Mouse (Mus musculus) intestine, embryonic 16.5 days (tissue): ENCODE data around the gene Adamts15. TPM values are rescaled to one million over a fixed set of nuclear protein-coding genes. Genes with fewer than 3 reads are reported as not detected.

Experiments used
- ATAC-seq: fragments of 200-750 bp; cut with Nextera tagmentation; 2 replicates; pipeline ENCODE4 v1.8.0; 2017; ENCODE audit warnings: moderate TSS enrichment, moderate library complexity
- H3K27ac ChIP-seq: fragments of 300-500 bp; sonication (generic); 2 replicates; pipeline ENCODE4 v1.5.1; 2014; ENCODE audit warnings: mild to moderate bottlenecking, low read length
- H3K27me3 ChIP-seq: fragments of 300-500 bp; sonication (generic); replicated peaks from 2 replicates; pipeline ENCODE4 v1.6.1; 2014; ENCODE audit warnings: low read length, control low read depth, mixed read lengths; ENCODE audit not compliant: control insufficient read depth, insufficient read depth
- H3K36me3 ChIP-seq: fragments of 300-500 bp; sonication (generic); 2 replicates; pipeline ENCODE4 v1.6.1; 2014; ENCODE audit warnings: low read length, control low read depth; ENCODE audit not compliant: control insufficient read depth, insufficient read depth
- H3K4me1 ChIP-seq: fragments of 300-500 bp; sonication (generic); 2 replicates; pipeline ENCODE4 v1.6.1; 2014; ENCODE audit warnings: low read length, control low read depth, mixed read lengths; ENCODE audit not compliant: control insufficient read depth, insufficient read depth
- H3K4me2 ChIP-seq: fragments of 300-500 bp; sonication (generic); 2 replicates; pipeline ENCODE4 v1.6.1; 2014; ENCODE audit warnings: low read depth, low read length, control low read depth
- H3K4me3 ChIP-seq: fragments of 300-500 bp; sonication (generic); 2 replicates; pipeline ENCODE4 v1.5.1; 2014; ENCODE audit warnings: mild to moderate bottlenecking, low read length
- H3K9ac ChIP-seq: fragments of 300-500 bp; sonication (generic); 2 replicates; pipeline ENCODE4 v1.6.1; 2014; ENCODE audit warnings: low read depth, low read length
- H3K9me3 ChIP-seq: fragments of 300-500 bp; sonication (generic); 2 replicates; pipeline ENCODE4 v1.6.1; 2016; ENCODE audit warnings: low read length, control low read depth; ENCODE audit not compliant: control insufficient read depth
- WGBS: fragments of 180-500 bp; shearing (Covaris S2); extraction: QIAGEN DNeasy Blood & Tissue Kit; methylation state at CpG from one replicate; pipeline ENCODE4 v1.1.7; 2014; 5-methylcytosine and 5-hydroxymethylcytosine counted together
- polyA plus RNA-seq: library from polyadenylated mRNA; unstranded; fragments of >200 nt; fragmentation: Nextera tagmentation; extraction: Ambion mirVana; gene quantifications from 2 replicates; pipeline ENCODE4 v1.2.1, GENCODE M21; 2015

The Adamts15 gene
- polyA plus RNA-seq, 1 experiment from 2014 or later: 3.8 TPM

DNA sequence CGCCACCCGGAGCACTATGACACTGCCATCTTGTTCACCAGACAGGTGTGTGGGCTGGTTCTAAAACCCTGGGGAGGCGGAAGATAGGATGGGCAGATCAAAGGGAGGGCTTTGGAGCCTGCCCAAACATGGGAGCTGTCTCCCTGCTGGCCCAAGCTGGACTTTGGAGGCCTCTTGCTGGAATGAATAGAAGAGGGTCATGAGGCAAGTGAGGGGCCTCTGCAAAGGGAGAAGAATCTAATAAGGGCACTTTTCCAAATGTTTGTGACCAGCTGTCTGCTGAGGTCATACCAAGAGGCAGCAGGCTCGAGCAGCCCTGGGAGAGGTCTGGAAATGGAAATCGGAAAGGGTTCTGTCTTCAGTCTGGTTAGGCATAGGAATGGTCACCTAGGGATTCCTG lies 29.2 kb upstream of the Adamts15 start:
- Histone ChIP-seq H3K9ac (no peak overlapping the region), H3K36me3 (no peaks in the 10 kb centered on the region), H3K4me2 (no peak overlapping the region), H3K4me1 (peaks cover 17% of the 10 kb centered on the region; the same call in 1 of the 2 replicates), H3K27me3 (0 out of 2 replicates have a peak, but pooled peaks cover 2% of the 10 kb centered on the region), H3K27ac (no peak overlapping the region), H3K9me3 (no peaks in the 10 kb centered on the region), H3K4me3 (no peak overlapping the region)
- 71% methylated on average over 5 of the region's 5 CpGs for WGBS
- ATAC-seq: peak; percentile 40; the same call in 1 of the 2 replicates

DNA sequence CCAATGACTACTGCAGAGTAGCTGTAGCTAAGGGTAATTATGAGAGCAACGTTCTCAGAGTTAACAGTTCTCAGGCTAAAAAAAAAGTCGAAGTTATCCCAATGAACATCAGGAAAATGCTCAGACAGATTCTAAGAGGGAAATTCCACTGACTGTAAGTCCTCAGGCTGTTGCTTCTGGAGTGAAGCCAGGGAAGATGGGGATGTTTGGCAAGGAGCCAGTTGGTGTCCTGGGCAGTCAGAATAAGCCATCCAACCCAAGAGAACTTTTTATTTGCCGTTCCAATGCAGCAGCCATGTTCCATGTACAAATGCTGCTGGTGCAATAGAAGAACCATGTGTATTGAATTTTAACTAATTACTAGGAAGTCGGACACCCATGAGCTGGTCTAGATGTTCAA lies 28.3 kb upstream of the Adamts15 start:
- ATAC-seq: no peak
- H3K36me3 ChIP-seq: no peaks in the 10 kb centered on the region

GRCm38 (mm10) chr9:30949971-30950370 lies 27.7 kb upstream of the Adamts15 start:
- Histone ChIP-seq H3K9ac (no peak overlapping the region), H3K4me1 (peaks cover 17% of the 10 kb centered on the region; the same call in 1 of the 2 replicates), H3K36me3 (no peaks in the 10 kb centered on the region), H3K9me3 (no peaks in the 10 kb centered on the region), H3K4me3 (no peak overlapping the region), H3K4me2 (no peak overlapping the region), H3K27me3 (peaks cover 7% of the 10 kb centered on the region; the same call in 1 of the 2 replicates), H3K27ac (peak overlapping the region; percentile 44; the same call in 1 of the 2 replicates)
- no peak for ATAC-seq
- WGBS: 69% methylated on average over 4 of the region's 4 CpGs

More for the DNA sequence above, 28.3 kb upstream of the Adamts15 start:
- peaks cover 17% of the 10 kb centered on the region; the same call in 1 of the 2 replicates for H3K4me1 ChIP-seq
- 0 out of 2 replicates have a peak, but pooled peaks cover 2% of the 10 kb centered on the region for H3K27me3 ChIP-seq
- WGBS: 54% methylated on average over 4 of the region's 4 CpGs
- H3K9ac ChIP-seq: no peak overlapping the region
- H3K4me2 ChIP-seq: no peak overlapping the region
- H3K4me3 ChIP-seq: no peak overlapping the region
- H3K9me3 ChIP-seq: no peaks in the 10 kb centered on the region
- peak overlapping the region; percentile 44; the same call in 1 of the 2 replicates for H3K27ac ChIP-seq

DNA sequence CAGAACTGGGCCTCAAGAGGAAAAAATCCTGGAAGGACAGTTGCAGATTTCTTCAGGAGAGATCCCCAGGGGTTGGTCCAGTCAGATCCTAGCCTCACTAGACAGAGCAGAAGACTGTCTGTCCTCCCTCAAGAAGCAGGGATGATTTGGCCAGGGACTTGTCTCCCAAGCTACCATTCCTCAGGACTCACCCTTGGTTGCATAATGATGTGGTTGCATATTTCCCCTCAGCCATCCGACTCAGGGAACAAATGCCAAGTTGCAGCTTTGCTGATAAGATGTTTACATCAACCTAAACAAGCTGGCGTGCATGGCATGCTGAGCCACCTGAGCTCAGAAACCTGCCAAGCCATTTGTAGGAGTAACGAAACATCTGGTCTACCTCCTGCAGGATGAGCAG lies 27.2 kb upstream of the Adamts15 start:
- WGBS: 64% methylated on average over 3 of the region's 3 CpGs
- H3K9ac ChIP-seq: no peak overlapping the region
- no peak for ATAC-seq
- no peak overlapping the region for H3K27ac ChIP-seq
- no peak overlapping the region for H3K4me3 ChIP-seq
- no peaks in the 10 kb centered on the region for H3K9me3 ChIP-seq
- H3K4me2 ChIP-seq: no peak overlapping the region
- H3K4me1 ChIP-seq: peaks cover 17% of the 10 kb centered on the region; the same call in 1 of the 2 replicates
- no peaks in the 10 kb centered on the region for H3K36me3 ChIP-seq
- peaks cover 12% of the 10 kb centered on the region for H3K27me3 ChIP-seq

GRCm38 (mm10) chr9:30945276-30945675 lies 23.0 kb upstream of the Adamts15 start:
- Histone ChIP-seq H3K4me2 (0 out of 2 replicates have a peak overlapping the region, but pooled peaks have one; percentile 99), H3K9ac (no peak overlapping the region), H3K4me1 (peaks cover 14% of the 10 kb centered on the region), H3K9me3 (no peaks in the 10 kb centered on the region), H3K36me3 (no peaks in the 10 kb centered on the region), H3K27ac (no peak overlapping the region), H3K27me3 (peaks cover 50% of the 10 kb centered on the region), H3K4me3 (peak overlapping the region; percentile 62; the same call in 1 of the 2 replicates)
- 50% methylated on average over 1 of the region's 1 CpGs for WGBS
- no peak for ATAC-seq

DNA sequence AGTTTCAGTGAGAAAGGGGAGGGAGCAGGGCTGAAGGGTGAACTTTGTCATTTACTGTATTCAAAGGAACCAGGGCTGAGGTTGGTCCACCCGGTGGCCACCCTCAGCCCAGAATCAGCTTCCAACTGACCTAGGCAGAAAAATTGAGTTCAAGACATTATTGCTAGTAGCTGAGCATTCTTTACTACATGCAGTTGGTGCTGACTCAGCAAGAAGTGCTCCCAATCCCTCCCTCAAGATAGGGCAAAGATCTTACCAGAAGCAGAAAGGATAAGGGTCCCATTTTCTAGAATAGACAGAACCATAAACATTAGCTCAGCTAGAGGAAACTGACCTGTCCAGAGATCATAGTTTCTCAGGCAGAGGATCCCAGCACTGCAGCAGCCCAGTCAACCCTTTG lies 22.0 kb upstream of the Adamts15 start:
- Histone ChIP-seq H3K36me3 (no peaks in the 10 kb centered on the region), H3K4me1 (peaks cover 6% of the 10 kb centered on the region), H3K4me2 (peak overlapping the region; percentile 99), H3K9me3 (no peaks in the 10 kb centered on the region), H3K27ac (no peak overlapping the region), H3K9ac (peak overlapping the region; percentile 78), H3K27me3 (peaks cover 50% of the 10 kb centered on the region), H3K4me3 (peak overlapping the region; percentile 62)
- ATAC-seq: no peak
- WGBS: 37% methylated on average over 1 of the region's 1 CpGs

GRCm38 (mm10) chr9:30943341-30943740 lies 21.1 kb upstream of the Adamts15 start:
- peak overlapping the region; percentile 11; the same call in 1 of the 2 replicates for H3K27ac ChIP-seq

DNA sequence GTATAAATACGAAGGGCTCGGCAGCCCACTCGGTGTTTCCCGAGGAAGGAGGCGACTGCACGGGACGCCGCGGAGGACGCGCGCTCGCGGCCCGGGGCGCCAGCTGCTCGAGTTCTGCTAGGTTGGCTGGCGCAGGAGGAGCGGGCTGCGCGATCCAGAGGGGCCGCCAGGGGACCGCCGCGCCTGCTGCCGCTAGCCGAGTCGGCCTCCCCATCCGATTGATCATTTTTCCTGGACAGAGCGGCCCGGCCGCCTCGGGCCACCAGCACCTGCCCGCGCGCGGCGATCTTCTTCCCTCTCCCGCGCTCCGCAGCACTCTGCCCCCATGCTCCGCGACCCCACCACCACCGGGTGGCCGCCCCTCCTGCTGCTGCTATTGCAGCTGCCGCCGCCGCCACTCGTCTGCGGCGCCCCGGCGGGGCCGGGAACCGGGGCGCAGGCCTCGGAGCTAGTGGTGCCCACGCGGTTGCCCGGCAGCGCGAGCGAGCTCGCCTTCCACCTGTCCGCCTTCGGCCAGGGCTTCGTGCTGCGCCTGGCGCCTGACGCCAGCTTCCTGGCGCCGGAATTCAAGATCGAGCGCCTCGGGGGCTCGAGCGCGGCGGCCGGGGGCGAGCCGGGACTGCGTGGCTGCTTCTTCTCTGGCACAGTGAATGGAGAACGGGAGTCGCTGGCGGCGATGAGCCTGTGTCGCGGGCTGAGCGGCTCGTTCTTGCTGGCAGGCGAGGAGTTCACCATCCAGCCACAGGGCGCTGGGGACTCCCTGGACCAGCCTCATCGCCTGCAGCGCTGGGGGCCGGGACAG lies 20.5 kb upstream of the Adamts15 start, which contains the start of gene Adamts8:
Adamts8 (plus strand) TSS at position 51 of the 802 bp plus-strand sequence.
- H3K27me3 ChIP-seq: peaks cover 52% of the 10 kb centered on the region
- ATAC-seq: peak; percentile 75

More at GRCm38 (mm10) chr9:30943341-30943740, 21.1 kb upstream of the Adamts15 start:
- peak overlapping the region; percentile 62 for H3K4me3 ChIP-seq
- no peak for ATAC-seq
- peaks cover 6% of the 10 kb centered on the region for H3K4me1 ChIP-seq
- H3K4me2 ChIP-seq: peak overlapping the region; percentile 99
- no peaks in the 10 kb centered on the region for H3K36me3 ChIP-seq
- H3K9ac ChIP-seq: peak overlapping the region; percentile 78
- 2% methylated on average over 14 of the region's 14 CpGs for WGBS
- H3K9me3 ChIP-seq: no peaks in the 10 kb centered on the region
- peaks cover 52% of the 10 kb centered on the region for H3K27me3 ChIP-seq

DNA sequence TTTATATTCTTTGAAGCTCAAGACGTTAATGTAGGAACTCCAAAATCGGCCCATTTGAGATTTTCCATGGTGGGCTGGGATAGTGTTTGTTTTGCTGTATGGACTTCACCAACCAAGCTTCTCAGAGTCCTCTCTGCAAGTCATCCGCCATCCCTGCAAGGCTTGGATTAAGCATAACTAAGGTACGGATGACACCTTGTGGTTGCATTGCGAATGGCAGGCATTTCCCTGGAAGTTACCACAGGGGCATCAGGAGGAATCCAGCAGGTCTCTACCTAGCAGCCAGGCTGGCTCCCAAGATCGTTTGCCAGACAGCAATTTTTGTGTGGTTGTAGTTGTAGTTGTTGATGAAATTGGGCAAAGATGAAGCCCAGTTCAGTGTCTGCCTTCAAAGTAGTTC lies 18.1 kb upstream of the Adamts15 start:
- no peak overlapping the region for H3K4me2 ChIP-seq
- peaks cover 6% of the 10 kb centered on the region for H3K4me1 ChIP-seq
- H3K27ac ChIP-seq: no peak overlapping the region
- H3K9ac ChIP-seq: no peak overlapping the region
- H3K9me3 ChIP-seq: no peaks in the 10 kb centered on the region
- H3K36me3 ChIP-seq: no peaks in the 10 kb centered on the region
- WGBS: 7% methylated on average over 6 of the region's 6 CpGs
- H3K4me3 ChIP-seq: no peak overlapping the region
- H3K27me3 ChIP-seq: peaks cover 49% of the 10 kb centered on the region
- ATAC-seq: 0 out of 2 replicates have a peak, but pooled peaks have one; percentile 34

More for the DNA sequence above, 20.5 kb upstream of the Adamts15 start, which contains the start of gene Adamts8:
- H3K4me1 ChIP-seq: peaks cover 6% of the 10 kb centered on the region
- no peaks in the 10 kb centered on the region for H3K9me3 ChIP-seq
- under 1% methylated on average over 89 of the region's 96 CpGs for WGBS
- peak within 1 kb of the TSS; percentile 62 for H3K4me3 ChIP-seq
- peak within 1 kb of the TSS; percentile 78 for H3K9ac ChIP-seq
- no peaks in the 10 kb centered on the region for H3K36me3 ChIP-seq
- H3K4me2 ChIP-seq: peak within 1 kb of the TSS; percentile 99
- peak within 1 kb of the TSS; percentile 11; the same call in 1 of the 2 replicates for H3K27ac ChIP-seq
